Mouse (Mus musculus): ENCODE results near the gene Chrm3. TPM values are rescaled to one million over a fixed set of nuclear protein-coding genes. Genes with fewer than 3 reads are reported as not detected.
A peak's percentile ranks its signal among the peaks of the same experiment; 100 is the strongest.

The Chrm3 gene
- polyA plus RNA-seq, 1 experiment from 2014 or later = 0.70 TPM

DNA sequence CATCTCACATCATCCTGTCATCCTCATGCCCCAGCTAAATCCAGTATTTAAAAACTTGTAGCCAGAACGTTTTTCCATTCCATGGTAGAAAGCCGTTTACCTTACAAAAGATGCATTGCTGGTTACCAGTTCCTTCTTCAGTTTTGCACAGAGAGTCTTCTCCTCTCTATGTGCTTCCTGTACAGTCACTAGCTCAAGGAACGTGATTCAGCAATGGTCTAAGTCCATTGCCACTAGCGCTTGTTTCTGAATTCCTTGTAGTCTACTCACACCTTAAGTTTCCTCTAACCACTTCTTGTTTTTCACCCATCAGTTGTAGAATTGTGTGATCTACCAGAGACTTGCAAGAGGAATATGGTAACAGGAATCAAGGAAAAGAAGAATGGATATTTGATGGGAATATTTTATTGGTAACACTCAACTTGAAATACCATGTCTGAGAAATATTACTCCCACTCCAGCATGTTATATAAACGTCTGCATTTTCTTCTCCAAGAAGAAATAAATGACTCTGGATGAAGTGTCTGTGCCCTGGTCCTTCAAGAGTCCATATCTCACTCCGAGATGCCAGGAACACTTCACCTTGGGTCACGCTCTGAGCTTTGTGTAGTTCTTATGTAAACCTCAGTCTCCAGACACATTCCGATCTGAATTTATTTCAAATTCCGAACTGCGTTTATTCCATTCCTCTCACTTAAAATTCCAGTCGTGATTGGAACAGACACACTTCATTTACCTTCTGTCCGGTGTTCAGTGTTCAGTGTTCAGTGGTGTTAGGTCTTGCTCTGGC lies 293.6 kb downstream of the Chrm3 start:
- no peak overlapping the region for H3K4me3 ChIP-seq
- H3K27ac ChIP-seq (replicated peaks) = no peak overlapping the region
- ATAC-seq (ENCODE audit: extremely low read depth, insufficient number of reproducible peaks, low FRiP score, low TSS enrichment) = no peak
- H3K27me3 ChIP-seq (replicated peaks) = no peaks in the 10 kb centered on the region
- WGBS = 68% methylated on average over 12 of the region's 12 CpGs
- H3K9me3 ChIP-seq = 0 out of 2 replicates have a peak, but pooled peaks cover 3% of the 10 kb centered on the region
- H3K36me3 ChIP-seq = no peaks in the 10 kb centered on the region
- no peaks in the 10 kb centered on the region for H3K4me1 ChIP-seq
- H3K9ac ChIP-seq = no peak overlapping the region
- no peak overlapping the region for H3K4me2 ChIP-seq

- Histone ChIP-seq H3K27me3 (replicated peaks) (no peaks in the 10 kb centered on the region), H3K36me3 (no peaks in the 10 kb centered on the region), H3K4me1 (no peaks in the 10 kb centered on the region), H3K27ac (replicated peaks) (no peak overlapping the region), H3K9ac (no peak overlapping the region), H3K4me3 (no peak overlapping the region), H3K9me3 (0 out of 2 replicates have a peak, but pooled peaks cover 3% of the 10 kb centered on the region), H3K4me2 (no peak overlapping the region)
- WGBS = 67% methylated on average over 2 of the region's 2 CpGs
- ATAC-seq (ENCODE audit: extremely low read depth, insufficient number of reproducible peaks, low FRiP score, low TSS enrichment) = no peak
These were observed 294.9 kb downstream of the Chrm3 start for GRCm38 (mm10) chr13:10065776-10066175.

DNA sequence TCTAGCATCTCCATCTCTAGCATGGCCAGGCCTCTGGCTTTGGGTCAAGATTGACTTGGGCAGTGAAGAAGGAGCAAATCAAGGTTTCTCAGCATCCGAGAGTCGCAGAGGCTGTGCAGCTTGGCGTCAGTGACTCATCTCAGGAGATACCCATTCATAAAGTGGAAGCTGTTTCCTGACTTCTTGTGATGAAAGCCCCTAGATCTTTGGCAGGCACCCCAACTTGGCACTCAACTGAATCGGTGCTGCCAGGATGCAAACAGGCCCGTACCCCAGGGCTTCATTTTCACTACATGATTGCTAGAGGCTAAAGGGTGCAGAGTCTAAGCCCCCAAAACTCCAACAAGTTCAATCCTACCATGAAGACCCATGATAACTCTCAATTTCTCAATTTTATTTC lies 298.0 kb downstream of the Chrm3 start:
- Histone ChIP-seq H3K4me1 (no peaks in the 10 kb centered on the region), H3K27ac (replicated peaks) (no peak overlapping the region), H3K4me2 (no peak overlapping the region), H3K9ac (no peak overlapping the region), H3K27me3 (replicated peaks) (no peaks in the 10 kb centered on the region), H3K36me3 (no peaks in the 10 kb centered on the region), H3K9me3 (0 out of 2 replicates have a peak, but pooled peaks cover 3% of the 10 kb centered on the region), H3K4me3 (no peak overlapping the region)
- no peak for ATAC-seq (ENCODE audit: extremely low read depth, insufficient number of reproducible peaks, low FRiP score, low TSS enrichment)
- 73% methylated on average over 5 of the region's 5 CpGs for WGBS

DNA sequence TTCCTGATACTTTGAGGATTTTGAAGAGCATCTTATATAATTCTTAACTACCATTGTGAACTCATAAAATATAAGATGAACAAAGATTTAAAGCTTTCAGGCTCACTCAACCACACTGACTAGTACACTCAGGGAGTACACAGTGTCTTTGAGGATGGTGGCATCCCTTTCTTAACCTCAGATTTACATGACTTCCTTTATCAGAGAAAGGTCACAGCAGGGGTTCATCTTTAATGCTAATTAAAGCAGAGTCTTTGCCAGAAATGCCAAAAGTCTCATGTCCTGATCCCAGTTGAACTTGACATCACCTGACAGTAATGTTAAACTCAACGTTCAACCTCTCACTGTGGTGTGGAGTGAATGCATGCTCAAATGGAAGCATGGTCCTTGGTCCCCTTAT lies 301.7 kb downstream of the Chrm3 start:
- no peak for ATAC-seq (ENCODE audit: extremely low read depth, insufficient number of reproducible peaks, low FRiP score, low TSS enrichment)
- Histone ChIP-seq H3K9ac (no peak overlapping the region), H3K4me3 (no peak overlapping the region), H3K36me3 (no peaks in the 10 kb centered on the region), H3K27me3 (replicated peaks) (no peaks in the 10 kb centered on the region), H3K27ac (replicated peaks) (no peak overlapping the region), H3K9me3 (peaks cover 7% of the 10 kb centered on the region; the same call in 1 of the 2 replicates), H3K4me2 (no peak overlapping the region), H3K4me1 (no peaks in the 10 kb centered on the region)
- 46% methylated on average over 1 of the region's 1 CpGs for WGBS

GRCm38 (mm10) chr13:10057644-10058198 lies 302.9 kb downstream of the Chrm3 start:
- Histone ChIP-seq H3K36me3 (no peaks in the 10 kb centered on the region), H3K27ac (replicated peaks) (no peak overlapping the region), H3K4me3 (no peak overlapping the region), H3K9me3 (peaks cover 7% of the 10 kb centered on the region; the same call in 1 of the 2 replicates), H3K4me1 (no peaks in the 10 kb centered on the region), H3K9ac (no peak overlapping the region), H3K27me3 (replicated peaks) (no peaks in the 10 kb centered on the region), H3K4me2 (no peak overlapping the region)
- WGBS = 48% methylated on average over 2 of the region's 2 CpGs
- ATAC-seq (ENCODE audit: extremely low read depth, insufficient number of reproducible peaks, low FRiP score, low TSS enrichment) = no peak

- peaks cover 4% of the 10 kb centered on the region; the same call in 1 of the 2 replicates for H3K9me3 ChIP-seq
- no peak overlapping the region for H3K4me2 ChIP-seq
- H3K27ac ChIP-seq (replicated peaks) = no peak overlapping the region
- ATAC-seq (ENCODE audit: extremely low read depth, insufficient number of reproducible peaks, low FRiP score, low TSS enrichment) = no peak
- no peaks in the 10 kb centered on the region for H3K36me3 ChIP-seq
- H3K4me1 ChIP-seq = no peaks in the 10 kb centered on the region
- no peak overlapping the region for H3K9ac ChIP-seq
- H3K4me3 ChIP-seq = no peak overlapping the region
- H3K27me3 ChIP-seq (replicated peaks) = no peaks in the 10 kb centered on the region
These were observed 306.6 kb downstream of the Chrm3 start for GRCm38 (mm10) chr13:10054086-10054485.

DNA sequence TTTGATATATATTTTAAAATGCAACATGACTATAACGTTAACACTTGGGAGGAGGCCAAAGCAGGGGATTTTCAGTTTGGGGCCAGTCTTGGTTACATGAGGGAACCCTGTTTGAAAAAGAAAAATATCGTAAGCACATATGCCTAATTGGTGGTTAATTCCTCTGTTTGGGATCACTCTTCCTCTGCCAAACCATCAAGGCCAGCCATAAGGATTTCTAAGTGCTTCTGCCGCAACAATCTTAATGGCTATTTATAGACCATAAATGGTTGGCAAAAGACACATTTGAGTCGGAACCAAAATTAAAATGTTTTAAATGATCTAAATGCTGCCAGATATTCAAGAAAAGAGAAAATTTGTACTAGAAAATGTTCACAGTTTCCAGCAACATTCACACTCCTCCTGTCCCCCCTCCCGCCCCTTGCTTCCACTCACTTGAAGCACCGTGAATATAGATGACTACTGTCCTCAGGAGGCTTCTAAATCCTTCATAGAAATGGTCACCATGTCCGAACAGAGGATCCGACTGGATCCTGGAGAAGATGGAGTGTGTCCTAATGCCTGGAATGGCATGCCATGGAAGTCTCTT lies 307.3 kb downstream of the Chrm3 start:
- H3K9ac ChIP-seq = no peak overlapping the region
- no peak for ATAC-seq (ENCODE audit: extremely low read depth, insufficient number of reproducible peaks, low FRiP score, low TSS enrichment)
- no peaks in the 10 kb centered on the region for H3K36me3 ChIP-seq
- no peak overlapping the region for H3K27ac ChIP-seq (replicated peaks)
- WGBS = 72% methylated on average over 8 of the region's 8 CpGs
- H3K9me3 ChIP-seq = peaks cover 4% of the 10 kb centered on the region; the same call in 1 of the 2 replicates
- no peaks in the 10 kb centered on the region for H3K4me1 ChIP-seq
- no peak overlapping the region for H3K4me3 ChIP-seq
- no peaks in the 10 kb centered on the region for H3K27me3 ChIP-seq (replicated peaks)
- no peak overlapping the region for H3K4me2 ChIP-seq

DNA sequence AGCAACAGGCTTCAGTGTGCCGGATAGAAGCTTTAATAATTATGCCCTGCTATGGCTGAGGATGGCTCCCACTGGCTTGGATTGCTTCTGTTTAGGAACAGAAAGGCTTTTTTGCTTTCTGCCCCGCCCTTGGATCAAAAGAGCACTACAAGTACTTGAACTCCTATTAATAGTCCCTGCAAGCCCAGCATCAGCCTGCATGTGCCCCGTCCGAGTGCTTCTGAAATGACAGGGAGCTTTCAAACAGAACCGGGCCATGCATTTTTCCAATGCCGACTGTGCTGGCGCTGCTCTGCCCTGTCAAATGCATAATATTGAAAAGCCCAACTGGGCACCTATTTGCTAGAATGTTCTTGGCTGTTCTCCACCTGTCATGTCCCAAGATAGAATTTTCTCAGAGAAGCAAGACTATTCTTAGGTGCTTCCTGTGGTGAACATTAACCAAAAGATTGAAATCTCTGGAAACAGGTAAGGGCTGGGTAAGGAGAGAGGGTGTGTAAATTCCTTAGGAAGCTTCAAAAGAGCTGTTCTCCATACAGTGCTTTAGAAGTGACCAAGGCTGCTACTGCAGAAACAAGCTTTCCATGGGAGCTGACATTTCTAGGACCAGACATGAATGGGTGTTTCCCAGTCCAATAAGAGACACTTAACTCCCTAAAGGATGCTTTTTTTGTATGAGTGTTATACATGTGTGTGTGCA lies 314.8 kb downstream of the Chrm3 start:
- Histone ChIP-seq H3K9ac (peak overlapping the region; percentile 19; the same call in 1 of the 2 replicates), H3K36me3 (no peaks in the 10 kb centered on the region), H3K9me3 (no peaks in the 10 kb centered on the region), H3K27me3 (replicated peaks) (no peaks in the 10 kb centered on the region), H3K4me3 (no peak overlapping the region), H3K4me2 (peak overlapping the region; percentile 42), H3K4me1 (peaks cover 16% of the 10 kb centered on the region), H3K27ac (replicated peaks) (peak overlapping the region; percentile 29; the same call in 1 of the 2 replicates)
- WGBS = 44% methylated on average over 7 of the region's 7 CpGs
- ATAC-seq (ENCODE audit: extremely low read depth, insufficient number of reproducible peaks, low FRiP score, low TSS enrichment) = peak; percentile 37; the same call in 1 of the 2 replicates

DNA sequence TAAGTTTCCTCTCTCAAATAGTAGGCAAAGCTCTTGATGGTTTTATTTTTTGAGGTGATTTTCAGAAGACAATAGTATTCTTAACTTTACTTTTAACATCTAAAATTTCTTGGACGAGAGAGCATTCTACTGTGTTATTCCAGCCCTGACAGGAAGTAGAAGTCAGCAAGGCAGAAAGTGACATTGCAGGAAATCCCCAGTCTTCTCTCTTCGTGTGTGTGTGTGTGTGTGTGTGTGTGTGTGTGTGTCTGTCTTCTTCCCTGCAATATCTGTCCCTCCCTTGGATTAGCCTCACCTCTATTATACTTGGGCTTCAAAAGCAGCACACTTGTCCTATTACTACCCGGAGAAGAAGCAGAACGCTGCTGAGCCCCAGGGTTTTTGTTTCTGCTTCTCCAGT lies 316.6 kb downstream of the Chrm3 start:
- Histone ChIP-seq H3K4me2 (no peak overlapping the region), H3K36me3 (no peaks in the 10 kb centered on the region), H3K27me3 (replicated peaks) (no peaks in the 10 kb centered on the region), H3K4me3 (no peak overlapping the region), H3K27ac (replicated peaks) (peak overlapping the region; percentile 20; the same call in 1 of the 2 replicates), H3K9ac (no peak overlapping the region), H3K4me1 (peaks cover 16% of the 10 kb centered on the region), H3K9me3 (no peaks in the 10 kb centered on the region)
- WGBS = 39% methylated on average over 4 of the region's 4 CpGs
- no peak for ATAC-seq (ENCODE audit: extremely low read depth, insufficient number of reproducible peaks, low FRiP score, low TSS enrichment)

DNA sequence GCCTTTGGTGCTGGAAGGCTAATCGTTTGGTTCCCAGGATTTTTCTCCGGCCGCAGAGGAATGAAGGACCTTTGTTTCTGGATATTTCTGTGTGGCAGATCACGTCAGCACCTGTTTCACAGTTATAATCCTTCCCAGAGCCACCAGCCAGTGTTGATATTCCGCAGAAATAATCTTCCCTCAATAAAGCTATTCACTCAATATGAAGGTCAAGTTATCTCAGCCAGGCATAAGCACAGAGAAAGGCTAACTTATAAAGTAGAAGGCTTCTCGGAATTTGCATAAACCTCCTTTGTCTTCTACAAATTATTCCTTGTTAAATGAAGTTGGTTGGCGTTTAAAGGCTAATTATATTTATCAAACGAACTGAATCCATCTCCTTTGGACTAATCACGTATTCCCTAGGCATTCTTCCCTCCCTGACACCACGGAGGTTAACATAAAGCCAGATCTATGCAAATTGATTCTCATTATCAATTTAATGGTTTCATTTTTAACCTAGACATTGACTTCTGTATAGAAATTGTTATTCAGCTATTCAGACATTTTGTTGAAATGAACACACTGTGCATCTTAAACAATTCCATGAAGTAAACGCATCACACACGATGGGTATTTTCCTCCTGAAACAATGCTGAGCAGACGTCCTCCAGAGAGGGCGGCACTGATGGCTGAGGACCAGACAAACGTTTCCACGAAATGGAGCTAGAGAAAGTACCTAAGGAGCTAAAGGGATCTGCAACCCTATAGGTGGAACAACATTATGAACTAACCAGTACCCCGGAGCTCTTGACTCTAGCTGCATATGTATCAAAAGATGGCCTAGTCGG lies 326.9 kb downstream of the Chrm3 start:
- H3K36me3 ChIP-seq = no peaks in the 10 kb centered on the region
- H3K4me3 ChIP-seq = no peak overlapping the region
- H3K27me3 ChIP-seq (replicated peaks) = no peaks in the 10 kb centered on the region
- H3K4me1 ChIP-seq = peaks cover 9% of the 10 kb centered on the region; the same call in 1 of the 2 replicates
- 67% methylated on average over 18 of the region's 18 CpGs for WGBS
- no peak overlapping the region for H3K27ac ChIP-seq (replicated peaks)
- no peaks in the 10 kb centered on the region for H3K9me3 ChIP-seq
- ATAC-seq (ENCODE audit: extremely low read depth, insufficient number of reproducible peaks, low FRiP score, low TSS enrichment) = no peak
- H3K4me2 ChIP-seq = no peak overlapping the region
- no peak overlapping the region for H3K9ac ChIP-seq
